Comparison of ENCODE assay signal across 16 mouse cellular contexts in genomic region chr13:36056509-36056908, GRCm38 (mm10).
"Had no signal": no experiment of that assay in that cellular context is flagged by ENCODE, and none has a peak within 500 bp of the region (broad histone marks: within the 10 kb centered on the region; RNA-seq: fewer than 3 reads in every experiment).

No protein-coding gene starts in this region.

- H3K4me1 ChIP-seq: intestine, embryonic 15.5 days; neural tube, embryonic 13.5 days; stomach, embryonic 15.5 days had no signal

- ATAC-seq: lung, postnatal 0 days; midbrain, embryonic 16.5 days had no signal

- H3K9me3 ChIP-seq: intestine, embryonic 15.5 days; limb, embryonic 10.5 days; megakaryocyte, embryonic 14.5 days; midbrain, embryonic 12.5 days; neural tube, embryonic 13.5 days; stomach, embryonic 15.5 days had no signal

- H3K4me2 ChIP-seq: intestine, embryonic 15.5 days; midbrain, embryonic 12.5 days; neural tube, embryonic 13.5 days; stomach, embryonic 15.5 days had no signal

- H3K27ac ChIP-seq: intestine, embryonic 15.5 days; layer of hippocampus, adult 2 months; limb, embryonic 10.5 days; midbrain, embryonic 12.5 days; neural tube, embryonic 13.5 days; stomach, embryonic 15.5 days had no signal

- H3K36me3 ChIP-seq: intestine, embryonic 15.5 days; limb, embryonic 10.5 days; midbrain, embryonic 12.5 days; neural tube, embryonic 13.5 days; stomach, embryonic 15.5 days had no signal

- DNase-seq: kidney, adult 18-20 months; kidney, postnatal 10 days; kidney, postnatal 4 days; lung, adult 2 months; lung, postnatal 4 days; retina, postnatal 1 day; thymus, postnatal 4 days had no signal

- H3K27me3 ChIP-seq: intestine, embryonic 15.5 days; megakaryocyte, embryonic 14.5 days; midbrain, embryonic 12.5 days; neural tube, embryonic 13.5 days; stomach, embryonic 15.5 days had no signal

- H3K9ac ChIP-seq: intestine, embryonic 15.5 days; midbrain, embryonic 12.5 days; neural tube, embryonic 13.5 days; stomach, embryonic 15.5 days had no signal

- H3K4me3 ChIP-seq: intestine, embryonic 15.5 days; layer of hippocampus, adult 2 months; limb, embryonic 10.5 days; megakaryocyte, embryonic 14.5 days; midbrain, embryonic 12.5 days; neural tube, embryonic 13.5 days; stomach, embryonic 15.5 days had no signal
